Mouse (Mus musculus): ENCODE measurements around the gene Pcare.
"Not testable (repeated sequence)": the region's sequence is repeated elsewhere in the genome, so short reads cannot be mapped to it uniquely, and the experiment has no call there.

The Pcare gene

DNA sequence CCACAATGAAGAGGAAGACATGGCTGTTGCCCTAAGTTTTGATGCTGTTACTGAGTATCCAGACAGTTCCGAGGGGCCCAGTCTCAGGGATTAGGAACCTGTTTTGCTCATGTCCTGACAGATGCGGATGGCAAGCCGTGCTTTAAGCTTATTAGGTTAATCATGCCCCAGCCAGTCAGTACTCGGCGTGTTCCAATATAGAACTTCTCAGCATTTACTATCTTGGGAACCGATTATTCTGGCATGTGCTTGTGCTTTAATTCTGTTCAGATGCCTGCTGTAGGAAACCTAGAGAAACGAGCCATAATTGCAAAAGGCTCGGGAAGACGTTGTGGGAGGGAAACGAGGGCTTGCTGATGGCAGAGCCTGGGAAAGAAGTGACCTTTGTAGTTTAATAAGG, at the start of gene Pcare:
Gene Pcare, minus strand, starts transcription at position 64 of the 400 bp plus-strand sequence.
- DNase-seq (ENCODE audit: extremely low spot score), result no peak

DNA sequence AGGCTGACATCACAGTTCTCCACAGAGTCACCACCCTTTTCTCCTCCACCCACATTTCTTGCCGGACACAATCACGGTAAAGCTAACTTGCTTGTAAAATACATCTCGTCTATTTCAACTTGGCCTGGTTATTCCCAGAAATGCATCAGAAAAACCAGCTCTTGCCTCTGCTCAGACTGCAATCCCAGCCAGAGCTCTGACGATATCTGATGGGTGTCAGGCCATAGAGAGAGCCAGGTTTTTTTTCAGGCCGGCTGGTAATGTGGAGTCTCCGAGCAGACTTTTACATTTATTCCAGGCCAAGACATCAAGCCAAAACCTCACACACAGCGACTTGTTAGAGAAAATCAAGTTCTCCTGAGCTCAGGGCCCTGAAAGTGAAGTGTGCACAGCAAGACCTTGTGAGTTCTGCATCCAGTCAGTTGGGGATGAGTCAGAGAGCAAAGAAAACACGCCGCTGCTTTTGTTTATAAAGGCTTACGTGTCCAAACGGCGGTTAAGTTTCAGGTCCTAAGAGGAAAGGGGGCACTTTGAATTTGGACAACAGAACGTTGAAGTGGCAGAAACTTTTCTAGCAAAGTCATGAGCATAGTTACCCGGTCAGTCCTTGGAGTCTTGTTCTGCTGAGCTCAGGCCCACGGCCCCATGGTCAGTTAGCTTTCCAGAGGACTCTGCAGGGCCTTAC, 43.0 kb upstream of the Pcare start:
- DNase-seq (ENCODE audit: extremely low spot score), result no peak

DNA sequence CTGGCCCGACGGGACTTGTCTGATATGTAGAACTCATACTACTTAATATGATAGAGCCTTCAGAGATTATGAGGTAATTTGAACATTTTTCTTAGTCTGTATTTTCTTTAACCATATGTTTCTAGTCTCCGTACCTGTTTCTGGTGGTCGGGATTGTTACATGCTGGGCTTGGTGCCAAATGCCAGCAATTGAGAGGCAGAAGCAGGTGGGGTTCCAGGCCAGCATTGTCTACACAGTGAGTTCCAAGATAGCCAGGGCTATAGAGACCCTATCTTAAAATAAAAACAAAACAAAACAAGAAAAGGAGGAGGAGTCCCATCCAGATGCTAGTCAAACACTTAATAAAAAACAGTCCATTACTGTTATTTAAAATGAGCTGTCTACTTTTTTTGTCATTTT, 38.9 kb upstream of the Pcare start:
- no peak for DNase-seq (ENCODE audit: extremely low spot score)

DNA sequence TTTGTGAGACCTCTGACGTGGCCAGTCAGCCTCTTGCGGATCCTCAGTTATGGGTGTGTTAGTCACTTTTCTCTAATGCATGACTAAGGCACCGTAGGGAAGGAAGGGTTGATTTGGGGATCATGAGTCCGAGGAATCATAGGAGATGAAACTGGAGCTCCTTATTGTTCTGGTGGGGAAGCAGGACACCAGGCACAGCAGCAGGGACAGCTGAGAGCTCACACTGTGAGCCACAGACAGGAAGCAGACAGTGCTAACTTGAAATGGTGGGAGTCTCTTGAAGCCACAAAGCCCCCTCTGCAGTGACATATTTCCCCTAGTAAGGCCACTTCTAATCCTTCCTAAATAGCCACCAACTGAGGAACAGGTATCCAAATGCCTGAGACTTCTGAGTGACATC, 38.4 kb upstream of the Pcare start:
- DNase-seq (ENCODE audit: extremely low spot score), result no peak

DNA sequence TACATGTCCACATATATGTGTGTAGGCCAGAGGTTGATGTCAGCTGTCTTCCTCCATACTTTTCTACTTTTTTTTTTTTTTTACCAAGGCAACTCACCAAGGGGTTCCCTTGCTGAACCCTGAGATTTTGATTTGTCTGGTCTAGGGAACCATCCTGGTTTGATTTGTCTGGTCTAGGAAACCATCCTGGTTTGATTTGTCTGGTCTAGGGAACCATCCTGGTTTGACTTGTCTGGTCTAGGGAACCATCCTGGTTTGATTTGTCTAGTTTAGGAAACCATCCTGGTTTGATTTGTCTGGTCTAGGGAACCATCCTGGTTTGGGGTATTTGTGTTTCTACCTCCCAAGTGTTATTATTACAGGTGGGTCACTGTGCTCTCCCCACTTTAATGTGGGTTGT, 33.8 kb upstream of the Pcare start:
- DNase-seq (ENCODE audit: extremely low spot score), result no peak

DNA sequence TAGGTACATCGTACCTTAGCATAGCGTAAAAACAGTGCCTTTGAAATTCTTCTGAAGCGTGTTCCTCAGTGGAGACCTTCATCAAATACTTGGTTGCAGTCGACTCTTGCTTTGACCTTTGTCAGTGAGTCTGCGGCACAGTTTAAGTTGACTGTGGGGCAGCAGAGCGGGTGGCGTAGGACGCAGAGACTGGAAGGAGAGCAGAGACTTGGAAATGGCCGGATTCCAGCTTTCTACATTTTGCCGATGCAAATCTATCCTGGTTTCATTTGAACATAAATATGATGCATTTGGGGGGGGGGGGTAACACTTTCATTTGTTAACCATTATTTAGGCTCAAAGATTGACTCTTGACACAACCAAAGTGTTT, 30.7 kb upstream of the Pcare start:
- DNase-seq (ENCODE audit: extremely low spot score), result no peak

DNA sequence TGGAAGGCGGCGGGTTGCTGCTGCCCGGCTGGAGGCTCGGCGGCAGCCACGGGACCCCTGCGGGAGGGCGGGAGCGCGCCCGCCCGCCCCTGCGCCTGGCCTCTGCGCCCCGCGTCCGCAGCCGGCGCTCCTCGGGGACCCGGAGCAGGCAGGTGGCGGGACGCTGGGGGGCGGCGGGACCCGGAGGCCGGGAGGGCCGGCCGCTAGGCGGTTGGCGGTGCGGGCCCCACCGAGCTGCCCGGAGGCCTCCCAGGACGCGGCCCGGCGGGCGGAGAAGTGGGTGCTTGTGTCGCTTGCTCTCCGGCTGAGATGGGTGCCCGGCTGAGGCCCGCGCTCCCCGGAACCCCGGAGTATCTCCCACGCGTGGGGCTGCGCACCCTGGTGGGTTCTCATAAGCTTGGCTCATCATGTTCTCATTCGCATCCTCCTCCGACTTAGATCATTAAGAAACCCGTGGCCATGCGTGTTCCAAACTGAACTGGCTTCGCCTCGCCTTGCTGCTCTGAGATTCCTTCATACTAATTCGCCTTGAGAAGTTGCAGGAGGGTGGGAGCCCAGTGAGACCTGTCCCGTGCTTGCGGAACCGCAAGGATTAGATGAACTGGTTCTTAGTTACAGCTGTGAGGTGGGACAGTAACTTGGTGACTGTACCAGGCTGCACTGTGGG, 30.1 kb upstream of the Pcare start:
- DNase-seq (ENCODE audit: extremely low spot score), result peak; percentile 59

DNA sequence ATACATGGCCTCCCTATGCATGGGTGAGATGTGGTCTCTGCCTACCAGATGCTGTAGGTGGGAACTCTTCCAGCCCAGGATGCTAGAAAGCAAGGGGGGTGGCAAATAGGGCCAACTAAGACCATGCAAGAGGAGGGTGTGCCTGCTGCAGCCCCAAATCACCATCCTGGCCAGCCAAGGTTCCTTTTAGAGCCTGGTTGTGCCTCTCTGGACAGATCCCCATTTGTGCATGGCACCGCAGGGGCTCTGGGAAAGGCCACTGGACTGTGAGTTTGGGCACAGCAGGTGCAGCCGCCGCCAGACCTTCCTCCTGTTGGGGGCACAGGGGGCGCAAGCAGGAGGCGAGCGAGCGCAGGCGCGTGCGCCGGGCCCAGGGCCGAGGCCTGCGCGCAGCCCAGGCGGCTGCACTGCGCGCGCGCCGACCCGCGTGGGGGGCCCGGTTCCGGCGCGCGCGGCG, 29.6 kb upstream of the Pcare start:
- DNase-seq (ENCODE audit: extremely low spot score), result peak; percentile 52

DNA sequence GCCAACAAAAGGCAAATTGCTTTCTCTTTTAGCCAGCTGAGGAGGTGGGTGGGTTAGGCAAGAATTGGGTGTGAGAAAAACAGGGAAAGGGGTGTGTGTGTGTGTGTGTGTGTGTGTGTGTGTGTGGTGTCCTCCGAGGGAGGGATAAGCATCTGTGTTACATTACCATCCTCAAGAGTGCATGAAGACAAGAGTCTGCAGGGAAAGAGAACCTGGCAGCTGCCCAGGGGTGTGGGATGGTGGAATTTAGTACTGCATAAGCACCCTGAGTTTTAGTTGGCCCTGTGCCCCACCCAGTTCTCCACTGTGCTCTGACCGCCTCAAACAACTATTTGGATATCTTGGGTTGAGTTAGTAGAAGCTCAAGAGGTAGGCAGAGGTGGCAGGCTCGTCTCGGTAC, 28.3 kb upstream of the Pcare start:
- no peak for DNase-seq (ENCODE audit: extremely low spot score)

DNA sequence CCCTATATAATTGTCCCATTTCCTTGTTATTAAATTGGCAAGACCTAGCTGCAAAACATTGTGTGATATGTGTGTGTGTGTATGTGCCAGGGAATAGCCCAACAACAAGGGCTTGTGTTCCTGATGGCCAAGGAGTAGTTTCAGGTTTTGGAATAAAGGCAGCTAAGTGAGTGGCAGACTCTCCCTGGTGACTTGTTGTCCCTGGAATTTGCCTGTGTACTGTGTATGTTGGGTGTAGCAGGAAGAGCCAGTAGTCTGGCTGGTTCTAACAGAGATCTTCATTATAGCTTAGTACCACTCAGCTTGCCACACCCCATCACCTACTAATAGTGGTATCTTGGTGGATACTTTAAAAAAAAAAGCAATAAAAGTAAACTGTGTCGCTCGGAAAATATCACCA, 27.8 kb upstream of the Pcare start:
- DNase-seq (ENCODE audit: extremely low spot score), result no peak

DNA sequence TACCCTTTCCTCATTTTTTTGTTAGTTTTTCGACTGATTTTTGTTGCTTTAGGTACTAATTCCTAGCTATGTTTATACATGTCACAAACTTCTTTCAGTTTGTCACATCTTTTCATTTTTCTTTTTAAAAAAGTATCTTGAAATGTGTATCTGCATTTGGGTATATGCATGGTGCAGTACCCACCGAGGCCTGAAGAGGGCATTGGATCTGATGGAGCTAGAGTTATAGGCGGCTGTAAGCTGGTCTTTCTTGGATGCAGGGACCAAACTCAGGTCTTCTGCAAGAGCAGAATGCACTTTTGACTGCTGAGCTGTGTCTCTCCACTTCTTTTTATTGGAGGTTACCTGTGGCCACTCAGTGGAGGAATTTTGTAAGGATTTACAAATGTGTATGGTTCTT, 26.0 kb upstream of the Pcare start:
- no peak for DNase-seq (ENCODE audit: extremely low spot score)

DNA sequence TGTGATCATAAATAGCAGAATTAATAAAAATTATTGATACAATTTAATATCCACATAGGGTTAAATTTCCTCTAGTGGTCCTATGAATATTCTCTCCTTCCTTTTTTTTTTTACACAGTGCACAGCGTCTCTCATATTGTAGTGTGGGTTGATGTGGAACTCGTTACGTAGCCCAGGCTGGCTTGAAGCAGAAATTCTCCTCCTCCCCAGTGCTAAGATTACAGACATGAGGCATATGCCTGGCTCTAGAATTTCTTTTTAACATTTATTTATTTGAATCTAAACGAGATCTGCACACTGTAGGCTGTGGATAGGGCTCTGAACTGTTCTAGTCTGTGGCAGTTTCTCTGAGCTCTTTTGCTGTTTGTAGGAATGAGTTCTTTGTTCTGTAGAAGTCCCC, 22.6 kb upstream of the Pcare start:
- no peak for DNase-seq (ENCODE audit: extremely low spot score)

DNA sequence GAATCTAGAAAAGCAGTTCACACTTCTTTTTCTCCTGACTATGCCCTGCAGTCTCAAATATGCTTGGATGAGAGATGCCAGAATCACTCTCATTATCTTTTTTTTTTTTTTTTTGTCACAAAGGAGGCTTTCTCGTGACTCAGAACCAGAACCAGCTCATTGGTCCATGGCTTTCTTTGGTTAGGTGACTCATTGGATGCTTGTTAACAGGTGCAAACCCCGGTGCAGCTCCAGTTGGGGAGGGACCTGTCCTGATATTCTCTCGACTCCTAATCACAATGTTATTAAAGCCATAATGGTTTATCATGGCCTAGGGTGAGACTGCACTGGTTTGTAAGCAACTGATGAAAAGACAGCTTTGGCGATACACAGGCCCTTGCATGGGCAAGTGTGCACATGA, 21.5 kb upstream of the Pcare start:
- DNase-seq (ENCODE audit: extremely low spot score), result no peak

DNA sequence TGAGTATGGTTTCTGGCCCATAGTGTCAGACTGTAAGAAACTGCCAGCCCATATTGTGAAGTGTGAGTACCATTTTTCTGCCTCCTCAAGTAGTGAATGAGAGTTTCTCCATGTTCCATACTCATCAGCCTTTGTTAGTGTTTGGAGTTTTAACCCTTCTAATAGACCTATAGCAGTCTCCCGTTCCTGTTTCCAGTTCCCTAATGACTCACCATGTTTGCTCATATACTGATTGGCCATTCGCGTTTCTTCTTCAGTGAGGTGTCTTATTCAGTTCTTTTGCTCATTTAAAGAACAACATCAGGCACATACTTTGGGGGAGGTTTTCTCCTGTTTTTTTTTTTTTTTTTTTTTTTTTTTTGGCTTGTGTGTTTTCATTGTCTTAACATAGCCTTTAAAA, 18.0 kb upstream of the Pcare start:
- no peak for DNase-seq (ENCODE audit: extremely low spot score)

DNA sequence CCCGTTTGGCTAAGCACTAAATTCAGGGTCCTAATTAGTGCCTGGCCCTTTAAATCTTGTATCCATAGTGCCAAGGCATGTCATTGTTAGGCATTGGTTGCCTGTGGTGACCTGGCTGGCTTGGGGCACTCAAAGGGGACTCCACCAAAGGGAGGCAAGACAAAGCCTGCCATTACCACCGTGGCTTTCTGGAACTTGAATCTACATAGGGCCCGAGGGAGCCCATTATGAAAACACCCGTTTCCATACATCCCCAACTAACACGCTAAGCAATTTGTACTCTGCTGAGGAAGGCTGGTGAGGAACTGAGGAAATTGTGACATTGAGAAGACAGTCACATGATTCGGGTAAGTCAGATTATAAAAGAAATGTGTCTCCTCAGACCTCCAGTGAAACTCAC, 16.9 kb upstream of the Pcare start:
- peak; percentile 29 for DNase-seq (ENCODE audit: extremely low spot score)

DNA sequence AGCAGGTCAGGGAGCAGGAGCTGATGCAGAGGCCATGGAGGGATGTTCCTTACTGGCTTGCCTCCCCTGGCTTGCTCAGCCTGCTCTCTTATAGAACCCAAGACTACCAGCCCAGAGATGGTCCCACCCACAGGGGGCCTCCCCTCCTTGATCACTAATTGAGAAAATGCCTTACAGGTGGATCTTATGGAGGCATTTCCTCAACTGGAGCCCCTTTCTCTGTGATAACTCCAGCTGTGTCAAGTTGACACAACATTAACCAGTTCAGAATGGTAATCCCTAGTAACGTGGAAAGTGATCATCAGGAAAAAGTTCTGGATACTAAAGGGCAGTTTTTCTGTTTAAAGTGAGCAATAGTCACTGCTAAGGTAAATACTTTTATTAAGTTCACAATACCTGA, 15.5 kb upstream of the Pcare start, which contains the start of gene Clip4:
Gene Clip4, plus strand, starts transcription at position 301 of the 400 bp plus-strand sequence.
- not testable (repeated sequence) for DNase-seq (ENCODE audit: extremely low spot score)

DNA sequence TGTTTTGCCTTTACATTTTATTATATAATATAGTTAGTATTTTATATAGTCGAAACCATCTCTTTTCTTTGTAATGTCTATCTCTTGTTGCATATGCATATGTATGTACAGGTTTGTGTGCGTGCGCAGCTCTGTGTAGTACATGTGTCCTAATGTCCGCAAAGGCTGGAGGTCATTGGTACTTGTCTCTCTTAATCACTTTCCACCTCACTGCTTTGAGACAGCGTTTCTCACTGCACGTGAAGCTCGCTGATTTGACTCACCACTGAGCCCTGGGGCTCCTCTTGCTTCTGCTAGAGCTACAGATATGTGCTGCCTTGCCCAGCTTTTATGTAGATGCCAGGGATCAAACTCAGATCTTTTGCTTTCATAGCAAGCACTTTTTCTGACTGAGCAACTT, 7.8 kb upstream of the Pcare start:
- DNase-seq (ENCODE audit: extremely low spot score), result no peak

DNA sequence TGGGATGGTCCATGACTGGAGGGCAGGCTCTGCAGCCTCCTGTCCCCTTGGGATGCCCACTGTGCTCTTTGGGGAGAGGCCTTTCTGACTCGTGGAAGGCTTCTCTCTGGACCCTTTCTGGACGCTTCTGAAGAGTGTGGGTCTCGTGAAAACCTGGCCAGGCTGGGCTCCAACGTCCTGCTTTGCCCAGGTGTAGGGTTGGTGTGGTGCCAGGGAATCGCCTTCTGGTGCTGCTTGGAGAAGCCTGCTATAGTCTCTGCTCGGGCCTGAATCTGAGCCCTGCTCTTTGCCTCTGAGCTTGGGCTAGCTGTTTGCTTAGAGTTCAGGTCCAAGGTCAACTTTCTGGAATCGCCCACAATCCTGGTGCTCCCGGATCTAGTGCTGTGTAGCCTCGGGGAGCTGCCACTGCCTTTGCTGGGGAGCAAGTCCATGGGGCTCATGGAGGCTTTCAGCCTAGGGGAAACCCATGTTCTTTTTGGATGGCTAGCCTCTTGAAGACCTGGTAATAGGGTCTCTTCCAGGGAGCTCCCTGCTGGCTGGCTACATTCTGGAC, 3.0 kb downstream of the Pcare start:
- DNase-seq (ENCODE audit: extremely low spot score), result no peak

DNA sequence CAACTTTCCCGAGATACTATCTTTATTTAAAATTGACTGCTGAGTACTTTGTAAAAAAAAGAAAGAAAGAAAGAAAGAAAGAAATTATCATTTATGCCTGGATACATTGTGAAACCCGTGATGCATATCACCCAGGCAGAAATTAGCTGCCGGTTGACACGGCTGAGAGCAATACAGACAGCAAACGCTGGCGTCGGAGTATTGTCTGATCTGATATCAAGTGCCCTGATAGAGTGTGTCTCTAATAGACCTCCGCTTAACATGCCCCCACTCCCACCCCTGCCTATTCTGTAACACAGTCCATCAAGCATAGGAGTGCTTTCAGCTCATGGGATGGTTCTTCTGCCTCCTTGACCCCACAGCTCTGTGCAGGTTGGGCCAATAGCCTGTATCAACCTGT, 5.1 kb downstream of the Pcare start:
- DNase-seq (ENCODE audit: extremely low spot score), result no peak

DNA sequence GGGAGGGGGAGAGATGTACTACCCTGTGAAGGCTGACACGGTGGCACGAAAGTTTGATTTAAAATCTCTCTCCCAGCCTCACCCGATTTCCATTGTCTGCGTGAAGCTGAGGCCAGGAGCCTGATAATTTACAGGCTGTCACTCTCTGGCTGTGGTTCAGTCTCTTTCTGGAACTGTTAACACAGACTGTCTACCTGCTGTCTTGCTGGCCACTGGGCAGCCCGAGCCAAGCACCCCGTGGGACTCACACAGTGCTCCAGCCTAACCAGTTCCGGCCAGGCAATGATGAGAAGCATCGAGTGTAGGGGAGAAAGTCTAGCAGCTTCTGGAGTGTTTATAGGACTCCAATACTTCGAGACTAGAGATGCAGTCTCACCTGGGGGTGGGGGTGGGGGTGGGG, 6.6 kb downstream of the Pcare start:
- no peak for DNase-seq (ENCODE audit: extremely low spot score)

DNA sequence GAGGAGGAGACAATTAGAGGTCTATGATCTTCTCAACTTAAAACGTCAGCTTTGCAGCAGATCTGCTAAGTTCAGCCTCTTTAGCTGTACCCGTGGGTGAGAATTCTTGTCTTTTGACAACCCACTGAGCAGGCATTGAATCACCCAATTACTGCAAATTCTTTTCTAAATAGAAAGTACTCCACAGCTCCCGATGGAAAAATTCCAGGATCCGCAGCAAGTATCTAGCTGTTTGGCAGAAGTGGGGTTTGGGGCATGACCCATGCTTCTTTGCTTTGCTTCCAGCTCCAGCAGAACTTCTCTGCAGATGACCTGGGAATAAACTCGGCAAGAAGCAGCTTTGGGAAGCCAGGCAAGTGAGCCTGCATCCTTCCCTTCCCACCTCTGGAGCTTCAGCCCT, 9.8 kb downstream of the Pcare start:
- DNase-seq (ENCODE audit: extremely low spot score), result no peak

DNA sequence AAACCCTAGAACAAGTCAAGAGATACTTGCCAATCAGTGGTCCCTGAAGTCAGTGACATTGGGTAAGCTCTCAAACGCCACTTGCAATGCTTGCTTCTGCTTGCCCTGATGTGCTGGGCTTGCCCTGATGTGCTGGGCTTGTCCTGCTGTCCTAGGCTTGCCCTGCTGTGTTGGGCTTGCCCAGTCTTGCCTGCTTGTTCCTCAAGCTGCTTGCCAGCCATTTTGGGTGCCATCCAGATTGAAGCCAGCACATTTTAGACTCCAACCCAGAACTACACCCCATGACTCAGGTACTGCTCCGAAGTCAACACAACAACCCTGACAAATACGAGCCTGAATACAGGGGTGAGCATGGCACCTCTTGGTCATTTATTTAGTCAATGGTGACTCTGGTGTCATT, 10.5 kb downstream of the Pcare start:
- no peak for DNase-seq (ENCODE audit: extremely low spot score)

DNA sequence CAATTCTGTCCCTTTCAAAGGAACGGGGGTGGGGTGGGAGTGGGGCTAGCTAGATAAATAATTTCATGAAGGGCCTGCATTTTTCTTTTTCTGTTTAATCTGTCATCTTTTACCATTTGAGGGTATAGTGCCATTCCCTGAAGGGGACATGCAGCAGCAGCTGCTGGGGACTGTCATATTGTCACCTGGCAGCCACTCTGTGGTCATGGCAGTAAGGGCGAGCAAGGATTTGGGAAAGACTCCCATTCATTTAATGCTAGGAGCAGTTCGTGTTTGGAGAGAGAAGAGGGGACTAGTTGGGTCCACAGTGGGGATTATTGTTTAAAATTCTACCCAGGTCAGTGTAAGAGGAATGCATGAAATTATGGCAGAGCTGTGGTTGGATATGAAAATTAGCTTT, 16.3 kb downstream of the Pcare start:
- no peak for DNase-seq (ENCODE audit: extremely low spot score)
